Mouse (Mus musculus) forebrain, embryonic 11.5 days (tissue): Measurements from ENCODE around the gene 9030612E09Rik. TPM values are rescaled to one million over a fixed set of nuclear protein-coding genes. Genes with fewer than 3 reads are reported as not detected.

ENCODE experiments used
- ATAC-seq: fragments of 200-750 bp; cut with Nextera tagmentation; replicated peaks from 2 replicates; pipeline ENCODE4 v1.8.0; 2017; ENCODE audit warnings: moderate TSS enrichment; ENCODE audit not compliant: low FRiP score
- DNase-seq: peaks from one replicate; pipeline ENCODE4 v3.0.0-alpha.2; 2017; ENCODE audit warnings: low spot score
- H3K27ac ChIP-seq: fragments of 300-500 bp; sonication (generic); 2 replicates; pipeline ENCODE4 v1.5.1; 2014; ENCODE audit warnings: low read depth, low read length
- H3K27me3 ChIP-seq: fragments of 300-500 bp; sonication (generic); 2 replicates; pipeline ENCODE4 v1.6.1; 2014; ENCODE audit warnings: mild to moderate bottlenecking, low read length, mixed read lengths; ENCODE audit not compliant: control insufficient read depth, insufficient read depth
- H3K36me3 ChIP-seq: fragments of 300-500 bp; sonication (generic); 2 replicates; pipeline ENCODE4 v1.6.1; 2014; ENCODE audit warnings: mild to moderate bottlenecking, low read length, moderate library complexity, mixed read lengths; ENCODE audit not compliant: control insufficient read depth, insufficient read depth
- H3K4me1 ChIP-seq: fragments of 300-500 bp; sonication (generic); replicated peaks from 2 replicates; pipeline ENCODE4 v1.6.1; 2014; ENCODE audit warnings: low read length, mixed read lengths; ENCODE audit not compliant: control insufficient read depth, insufficient read depth
- H3K4me2 ChIP-seq: fragments of 300-500 bp; sonication (generic); 2 replicates; pipeline ENCODE4 v1.6.1; 2014; ENCODE audit warnings: low read depth, mild to moderate bottlenecking, low read length, moderate library complexity, mixed read lengths; ENCODE audit not compliant: severe bottlenecking
- H3K4me3 ChIP-seq: fragments of 300-500 bp; sonication (generic); 2 replicates; pipeline ENCODE4 v1.5.1; 2014; ENCODE audit warnings: low read depth, low read length
- H3K9ac ChIP-seq: fragments of 300-500 bp; sonication (generic); 2 replicates; pipeline ENCODE4 v1.6.1; 2014; ENCODE audit warnings: low read length
- H3K9me3 ChIP-seq: fragments of 300-500 bp; sonication (generic); 2 replicates; pipeline ENCODE4 v1.6.1; 2016; ENCODE audit warnings: low read length, mixed read lengths; ENCODE audit not compliant: control insufficient read depth
- WGBS: fragments of 180-500 bp; shearing (Covaris S2); extraction: QIAGEN DNeasy Blood & Tissue Kit; methylation state at CpG from one replicate; pipeline ENCODE4 v1.1.7; 2014; 5-methylcytosine and 5-hydroxymethylcytosine counted together
- polyA plus RNA-seq: library from polyadenylated mRNA; unstranded; fragments of >200 nt; fragmentation: Nextera tagmentation; extraction: Ambion mirVana; gene quantifications from 2 replicates; pipeline ENCODE4 v1.2.1, GENCODE M21; 2014

9030612E09Rik gene
- polyA plus RNA-seq, 1 experiment from 2014 or later = 1.3 TPM

DNA sequence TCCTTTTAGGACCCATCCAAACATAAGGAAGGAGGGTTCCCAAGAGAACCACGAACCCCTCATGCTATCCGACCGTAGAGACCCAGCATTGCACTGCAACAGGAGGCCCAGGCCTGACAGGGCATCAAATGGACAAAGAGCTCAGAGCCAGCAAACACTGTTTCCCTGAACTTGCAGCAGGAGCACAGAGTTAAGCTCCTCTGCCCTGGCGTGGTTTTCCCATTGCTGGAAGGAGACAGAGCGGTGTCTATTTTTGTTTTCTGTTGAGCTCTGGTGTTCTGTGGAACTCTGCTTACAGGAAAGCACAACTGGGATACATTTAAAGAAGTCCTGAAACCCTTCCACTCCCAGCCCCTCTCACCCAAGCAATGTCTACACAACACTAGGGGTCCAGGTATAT, 15.2 kb upstream of the 9030612E09Rik start:
- Histone ChIP-seq H3K4me1 (peaks cover 8% of the 10 kb centered on the region), H3K9ac (no peak overlapping the region), H3K27ac (no peak overlapping the region), H3K4me3 (no peak overlapping the region), H3K36me3 (no peaks in the 10 kb centered on the region), H3K9me3 (peaks cover 3% of the 10 kb centered on the region; the same call in 1 of the 2 replicates), H3K4me2 (no peak overlapping the region), H3K27me3 (no peaks in the 10 kb centered on the region)
- no peak for DNase-seq
- WGBS = 83% methylated on average over 5 of the region's 5 CpGs
- no peak for ATAC-seq

DNA sequence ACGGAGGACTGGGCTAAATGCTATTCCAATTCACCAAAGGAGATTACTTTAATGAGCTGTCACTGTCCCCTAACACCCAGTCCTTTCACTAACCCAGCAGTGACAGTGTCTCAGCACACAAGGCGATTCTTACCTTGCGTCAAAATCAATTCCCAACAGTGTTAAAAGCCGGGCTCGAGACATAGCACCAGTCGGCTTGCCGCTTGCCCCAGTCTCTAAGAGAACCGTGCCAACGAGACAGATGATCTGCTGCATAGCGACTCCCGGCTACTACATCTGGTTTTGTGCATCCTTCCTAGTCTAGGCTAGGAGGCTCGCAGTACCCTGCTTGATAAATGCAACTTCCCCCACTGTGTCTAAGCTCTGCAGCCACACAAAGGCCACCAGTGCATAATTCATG, 12.2 kb upstream of the 9030612E09Rik start:
- H3K4me1 ChIP-seq = no peaks in the 10 kb centered on the region
- ATAC-seq (no peak), DNase-seq (no peak)
- no peak overlapping the region for H3K9ac ChIP-seq
- H3K4me2 ChIP-seq = no peak overlapping the region
- no peaks in the 10 kb centered on the region for H3K27me3 ChIP-seq
- H3K9me3 ChIP-seq = peaks cover 5% of the 10 kb centered on the region; the same call in 1 of the 2 replicates
- no peak overlapping the region for H3K27ac ChIP-seq
- H3K36me3 ChIP-seq = no peaks in the 10 kb centered on the region
- no peak overlapping the region for H3K4me3 ChIP-seq
- 88% methylated on average over 12 of the region's 12 CpGs for WGBS

DNA sequence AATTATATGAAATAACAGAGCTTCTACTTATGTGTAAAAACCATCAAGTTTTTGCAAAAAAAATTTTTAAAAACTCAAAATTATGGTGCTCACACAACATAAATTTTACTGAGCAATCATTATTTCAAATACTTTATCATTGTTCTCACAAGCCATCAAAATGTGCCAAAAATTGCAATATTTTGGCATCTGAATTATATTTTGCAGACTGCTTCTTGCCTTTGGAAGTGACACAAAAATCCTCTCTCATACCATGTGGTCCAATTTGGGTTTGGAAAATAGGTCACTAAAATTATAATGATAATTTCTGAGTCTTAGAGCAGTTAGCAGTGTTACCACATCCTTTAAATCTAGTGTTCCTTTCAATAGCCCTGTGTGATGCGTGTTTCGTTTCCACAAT, 10.1 kb upstream of the 9030612E09Rik start:
- 96% methylated on average over 2 of the region's 2 CpGs for WGBS
- no peaks in the 10 kb centered on the region for H3K36me3 ChIP-seq
- no peak overlapping the region for H3K27ac ChIP-seq
- ATAC-seq (no peak), DNase-seq (no peak)
- no peaks in the 10 kb centered on the region for H3K4me1 ChIP-seq
- H3K4me2 ChIP-seq = no peak overlapping the region
- peaks cover 5% of the 10 kb centered on the region; the same call in 1 of the 2 replicates for H3K9me3 ChIP-seq
- H3K9ac ChIP-seq = no peak overlapping the region
- no peak overlapping the region for H3K4me3 ChIP-seq
- no peaks in the 10 kb centered on the region for H3K27me3 ChIP-seq

- ATAC-seq (no peak), DNase-seq (no peak)
- Histone ChIP-seq H3K4me3 (no peak overlapping the region), H3K9ac (no peak overlapping the region), H3K27me3 (no peaks in the 10 kb centered on the region; the same call in 1 of the 2 replicates), H3K4me1 (peaks cover 1% of the 10 kb centered on the region; the same call in 1 of the 2 replicates), H3K9me3 (peaks cover 5% of the 10 kb centered on the region; the same call in 1 of the 2 replicates), H3K4me2 (no peak overlapping the region), H3K27ac (no peak overlapping the region), H3K36me3 (no peaks in the 10 kb centered on the region)
- 97% methylated on average over 1 of the region's 1 CpGs for WGBS
These were observed 8.4 kb upstream of the 9030612E09Rik start for GRCm38 (mm10) chr10:43166146-43166545.

GRCm38 (mm10) chr10:43166817-43167216, 7.7 kb upstream of the 9030612E09Rik start:
- no peak for DNase-seq
- Histone ChIP-seq H3K4me2 (no peak overlapping the region), H3K4me1 (peaks cover 4% of the 10 kb centered on the region; the same call in 1 of the 2 replicates), H3K27ac (no peak overlapping the region), H3K9me3 (peaks cover 5% of the 10 kb centered on the region; the same call in 1 of the 2 replicates), H3K4me3 (no peak overlapping the region), H3K27me3 (no peaks in the 10 kb centered on the region; the same call in 1 of the 2 replicates), H3K9ac (no peak overlapping the region), H3K36me3 (no peaks in the 10 kb centered on the region)
- 97% methylated on average over 3 of the region's 3 CpGs for WGBS
- ATAC-seq = no peak

GRCm38 (mm10) chr10:43168847-43169246, 5.7 kb upstream of the 9030612E09Rik start:
- Histone ChIP-seq H3K4me2 (no peak overlapping the region), H3K9me3 (peaks cover 2% of the 10 kb centered on the region; the same call in 1 of the 2 replicates), H3K4me3 (no peak overlapping the region), H3K36me3 (no peaks in the 10 kb centered on the region), H3K4me1 (peaks cover 8% of the 10 kb centered on the region; the same call in 1 of the 2 replicates), H3K9ac (no peak overlapping the region), H3K27me3 (peaks cover 2% of the 10 kb centered on the region; the same call in 1 of the 2 replicates), H3K27ac (no peak overlapping the region)
- 81% methylated on average over 7 of the region's 7 CpGs for whole genome bisulfite sequencing
- ATAC-seq (no peak), DNase-seq (no peak)

DNA sequence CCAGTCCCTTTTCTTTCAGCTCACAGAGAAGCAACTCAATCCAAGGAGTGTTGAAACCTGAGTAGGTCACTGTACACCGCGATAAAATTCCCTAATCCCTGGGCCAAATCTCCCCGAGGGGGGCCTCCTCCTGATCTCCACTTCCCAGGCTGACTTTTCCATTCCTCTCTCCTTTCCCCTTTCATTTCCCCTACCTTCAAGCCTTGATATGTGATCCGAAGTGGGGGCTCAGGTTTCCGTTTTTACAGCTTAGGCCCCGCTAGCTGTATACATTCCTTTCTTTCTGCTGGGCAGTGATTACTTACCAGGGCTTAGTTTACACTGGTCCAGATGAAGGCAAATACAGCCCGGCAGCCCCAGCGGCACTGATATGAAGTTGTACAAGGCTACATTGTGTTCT, 3.4 kb upstream of the 9030612E09Rik start:
- peaks cover 6% of the 10 kb centered on the region for H3K27me3 ChIP-seq
- no peak overlapping the region for H3K27ac ChIP-seq

DNA sequence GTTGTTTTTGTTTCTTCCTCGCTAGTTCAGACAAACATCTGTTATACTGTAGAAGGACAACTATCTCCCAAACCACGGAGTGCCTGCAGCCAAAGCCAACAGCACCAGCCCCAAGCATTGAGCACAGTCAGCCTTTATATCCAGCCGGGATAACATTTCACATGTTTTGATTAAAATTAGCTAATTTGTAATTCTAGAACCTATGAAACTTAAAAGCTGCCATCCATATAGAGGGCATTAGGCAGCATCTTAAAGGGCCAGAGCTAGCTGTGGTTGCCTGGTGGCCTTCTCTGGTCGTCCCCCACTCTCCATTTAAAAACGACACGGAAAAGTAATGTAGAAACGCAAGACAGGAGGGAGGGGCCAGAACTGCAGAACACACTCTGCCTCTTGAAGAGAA, 2.4 kb upstream of the 9030612E09Rik start:
- ATAC-seq (no peak), DNase-seq (no peak)
- 4% methylated on average over 7 of the region's 7 CpGs for WGBS
- H3K4me1 ChIP-seq = peaks cover 8% of the 10 kb centered on the region; the same call in 1 of the 2 replicates
- H3K4me2 ChIP-seq = peak overlapping the region; percentile 93
- H3K27me3 ChIP-seq = peaks cover 10% of the 10 kb centered on the region
- no peak overlapping the region for H3K27ac ChIP-seq
- no peaks in the 10 kb centered on the region for H3K9me3 ChIP-seq
- no peaks in the 10 kb centered on the region for H3K36me3 ChIP-seq
- peak overlapping the region; percentile 20; the same call in 1 of the 2 replicates for H3K9ac ChIP-seq
- H3K4me3 ChIP-seq = peak overlapping the region; percentile 87

More for the DNA sequence above, 3.4 kb upstream of the 9030612E09Rik start:
- ATAC-seq (no peak), DNase-seq (peak; percentile 63)
- Histone ChIP-seq H3K4me1 (peaks cover 8% of the 10 kb centered on the region; the same call in 1 of the 2 replicates), H3K9ac (no peak overlapping the region), H3K4me2 (peak overlapping the region; percentile 30), H3K36me3 (no peaks in the 10 kb centered on the region), H3K4me3 (0 out of 2 replicates have a peak overlapping the region, but pooled peaks have one; percentile 2), H3K9me3 (peaks cover 2% of the 10 kb centered on the region; the same call in 1 of the 2 replicates)
- 2% methylated on average over 8 of the region's 8 CpGs for WGBS

DNA sequence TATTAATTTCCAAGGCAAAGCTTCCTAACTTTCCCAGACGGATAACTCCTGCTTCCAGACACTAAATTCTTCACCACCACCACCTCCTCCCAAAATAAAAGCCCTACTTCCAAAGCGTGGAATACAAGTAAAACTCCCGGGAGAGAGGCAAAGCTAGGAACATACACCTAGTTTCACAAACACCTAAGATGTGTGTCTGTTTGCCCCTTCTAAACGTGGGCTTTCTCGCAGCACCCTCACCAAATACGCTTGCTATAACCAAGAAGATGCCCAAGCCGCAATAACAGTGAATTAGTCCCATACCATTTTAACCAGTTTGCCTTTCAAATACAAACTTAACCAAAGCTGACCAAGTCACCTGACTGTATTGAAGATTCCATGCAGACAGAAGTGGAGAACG, 1.9 kb upstream of the 9030612E09Rik start:
- no peak for ATAC-seq
- H3K27me3 ChIP-seq = peaks cover 10% of the 10 kb centered on the region

More for the DNA sequence above, 1.9 kb upstream of the 9030612E09Rik start:
- Histone ChIP-seq H3K9ac (no peak overlapping the region; the same call in 1 of the 2 replicates), H3K27ac (no peak overlapping the region), H3K4me1 (peaks cover 8% of the 10 kb centered on the region; the same call in 1 of the 2 replicates), H3K4me2 (peak overlapping the region; percentile 93), H3K9me3 (no peaks in the 10 kb centered on the region), H3K4me3 (peak overlapping the region; percentile 87), H3K36me3 (no peaks in the 10 kb centered on the region)
- no peak for DNase-seq
- WGBS = 4% methylated on average over 8 of the region's 8 CpGs
